Mouse (Mus musculus) heart, embryonic 11.5 days (tissue): ENCODE results near the gene Cyp11a1. TPM values are rescaled to one million over a fixed set of nuclear protein-coding genes. Genes with fewer than 3 reads are reported as not detected.

Experiments used
- ATAC-seq: fragments of 200-750 bp; cut with Nextera tagmentation; replicated peaks from 2 replicates; pipeline ENCODE4 v1.8.0; 2017; ENCODE audit warnings: moderate library complexity; ENCODE audit not compliant: insufficient number of reproducible peaks, low FRiP score, low TSS enrichment
- H3K27ac ChIP-seq: fragments of 300-500 bp; sonication (generic); 2 replicates; pipeline ENCODE4 v1.5.1; 2014; ENCODE audit warnings: mild to moderate bottlenecking, low read depth, low read length
- H3K27me3 ChIP-seq: fragments of 300-500 bp; sonication (generic); 2 replicates; pipeline ENCODE4 v1.6.1; 2014; ENCODE audit warnings: mild to moderate bottlenecking, low read length, mixed read lengths; ENCODE audit not compliant: control insufficient read depth, insufficient read depth
- H3K36me3 ChIP-seq: fragments of 300-500 bp; sonication (generic); 2 replicates; pipeline ENCODE4 v1.6.1; 2014; ENCODE audit warnings: mild to moderate bottlenecking, low read length, moderate library complexity, mixed read lengths; ENCODE audit not compliant: control insufficient read depth, insufficient read depth
- H3K4me1 ChIP-seq: fragments of 300-500 bp; sonication (generic); 2 replicates; pipeline ENCODE4 v1.6.1; 2014; ENCODE audit warnings: low read length; ENCODE audit not compliant: control insufficient read depth, insufficient read depth
- H3K4me2 ChIP-seq: fragments of 300-500 bp; sonication (generic); 2 replicates; pipeline ENCODE4 v1.6.1; 2014; ENCODE audit warnings: mild to moderate bottlenecking, moderate library complexity
- H3K4me3 ChIP-seq: fragments of 300-500 bp; sonication (generic); 2 replicates; pipeline ENCODE4 v1.5.1; 2014; ENCODE audit warnings: low read depth, low read length
- H3K9ac ChIP-seq: fragments of 300-500 bp; sonication (generic); 2 replicates; pipeline ENCODE4 v1.6.1; 2014; ENCODE audit warnings: mild to moderate bottlenecking, low read depth, low read length, moderate library complexity
- H3K9me3 ChIP-seq: fragments of 300-500 bp; sonication (generic); replicated peaks from 2 replicates; pipeline ENCODE4 v1.6.1; 2016; ENCODE audit warnings: low read length; ENCODE audit not compliant: control insufficient read depth
- WGBS: fragments of 180-500 bp; shearing (Covaris S2); extraction: QIAGEN DNeasy Blood & Tissue Kit; methylation state at CpG from one replicate; pipeline ENCODE4 v1.1.7; 2014; ENCODE audit not compliant: insufficient replicate concordance; 5-methylcytosine and 5-hydroxymethylcytosine counted together
- polyA plus RNA-seq: library from polyadenylated mRNA; unstranded; fragments of >200 nt; fragmentation: Nextera tagmentation; extraction: Ambion mirVana; gene quantifications from 2 replicates; pipeline ENCODE4 v1.2.1, GENCODE M21; 2014

Gene Cyp11a1
- polyA plus RNA-seq, 1 experiment from 2014 or later: not detected

- H3K9ac ChIP-seq: peak overlapping the region; percentile 56; the same call in 1 of the 2 replicates
- H3K36me3 ChIP-seq: no peaks in the 10 kb centered on the region
- H3K27me3 ChIP-seq: no peaks in the 10 kb centered on the region
- peaks cover 17% of the 10 kb centered on the region; the same call in 1 of the 2 replicates for H3K4me1 ChIP-seq
- WGBS: 2% methylated on average over 6 of the region's 6 CpGs
- no peak overlapping the region; the same call in 1 of the 2 replicates for H3K4me3 ChIP-seq
- peak overlapping the region; percentile 50 for H3K27ac ChIP-seq
- H3K9me3 ChIP-seq: no peaks in the 10 kb centered on the region
- ATAC-seq: peak; percentile 69
- peak overlapping the region; percentile 50 for H3K4me2 ChIP-seq
Measured at GRCm38 (mm10) chr9:58009015-58009362, 2.8 kb downstream of the Cyp11a1 start.

GRCm38 (mm10) chr9:58009588-58009987 lies 3.4 kb downstream of the Cyp11a1 start:
- no peak overlapping the region for H3K4me3 ChIP-seq
- H3K27ac ChIP-seq: no peak overlapping the region
- peaks cover 18% of the 10 kb centered on the region; the same call in 1 of the 2 replicates for H3K4me1 ChIP-seq
- WGBS: 55% methylated on average over 3 of the region's 3 CpGs
- H3K4me2 ChIP-seq: no peak overlapping the region; the same call in 1 of the 2 replicates
- ATAC-seq: no peak
- no peak overlapping the region for H3K9ac ChIP-seq
- no peaks in the 10 kb centered on the region for H3K36me3 ChIP-seq
- no peaks in the 10 kb centered on the region for H3K9me3 ChIP-seq
- H3K27me3 ChIP-seq: no peaks in the 10 kb centered on the region

GRCm38 (mm10) chr9:58011027-58011426 lies 4.8 kb downstream of the Cyp11a1 start:
- Histone ChIP-seq H3K4me3 (no peak overlapping the region), H3K36me3 (no peaks in the 10 kb centered on the region), H3K27ac (no peak overlapping the region), H3K4me1 (peaks cover 22% of the 10 kb centered on the region; the same call in 1 of the 2 replicates), H3K9ac (no peak overlapping the region), H3K9me3 (no peaks in the 10 kb centered on the region), H3K27me3 (no peaks in the 10 kb centered on the region), H3K4me2 (no peak overlapping the region)
- no peak for ATAC-seq
- 29% methylated on average over 7 of the region's 7 CpGs for WGBS

- no peak overlapping the region for H3K9ac ChIP-seq
- no peaks in the 10 kb centered on the region for H3K36me3 ChIP-seq
- no peaks in the 10 kb centered on the region for H3K9me3 ChIP-seq
- no peak overlapping the region for H3K4me2 ChIP-seq
- no peak overlapping the region for H3K27ac ChIP-seq
- WGBS: 61% methylated on average over 8 of the region's 8 CpGs
- ATAC-seq: no peak
- peaks cover 22% of the 10 kb centered on the region; the same call in 1 of the 2 replicates for H3K4me1 ChIP-seq
- H3K4me3 ChIP-seq: no peak overlapping the region
- H3K27me3 ChIP-seq: no peaks in the 10 kb centered on the region
Measured at GRCm38 (mm10) chr9:58011552-58011951, 5.3 kb downstream of the Cyp11a1 start.

GRCm38 (mm10) chr9:58012486-58012885 lies 6.3 kb downstream of the Cyp11a1 start:
- ATAC-seq: no peak
- Histone ChIP-seq H3K36me3 (no peaks in the 10 kb centered on the region), H3K27ac (no peak overlapping the region), H3K9me3 (no peaks in the 10 kb centered on the region), H3K9ac (no peak overlapping the region), H3K4me1 (peaks cover 22% of the 10 kb centered on the region; the same call in 1 of the 2 replicates), H3K4me3 (no peak overlapping the region), H3K4me2 (no peak overlapping the region), H3K27me3 (no peaks in the 10 kb centered on the region)
- WGBS: 55% methylated on average over 2 of the region's 2 CpGs

GRCm38 (mm10) chr9:58012935-58013334 lies 6.7 kb downstream of the Cyp11a1 start:
- 42% methylated on average over 2 of the region's 2 CpGs for WGBS
- no peak for ATAC-seq
- no peak overlapping the region for H3K9ac ChIP-seq

GRCm38 (mm10) chr9:58014393-58015160 lies 8.4 kb downstream of the Cyp11a1 start:
- H3K36me3 ChIP-seq: no peaks in the 10 kb centered on the region
- H3K4me3 ChIP-seq: no peak overlapping the region
- no peaks in the 10 kb centered on the region for H3K9me3 ChIP-seq
- peaks cover 12% of the 10 kb centered on the region; the same call in 1 of the 2 replicates for H3K4me1 ChIP-seq
- H3K27me3 ChIP-seq: no peaks in the 10 kb centered on the region
- no peak overlapping the region for H3K9ac ChIP-seq
- no peak overlapping the region for H3K27ac ChIP-seq
- 54% methylated on average over 8 of the region's 8 CpGs for WGBS
- H3K4me2 ChIP-seq: no peak overlapping the region
- no peak for ATAC-seq

More at GRCm38 (mm10) chr9:58012935-58013334, 6.7 kb downstream of the Cyp11a1 start:
- Histone ChIP-seq H3K4me2 (no peak overlapping the region), H3K9me3 (no peaks in the 10 kb centered on the region), H3K4me3 (no peak overlapping the region), H3K4me1 (peaks cover 22% of the 10 kb centered on the region; the same call in 1 of the 2 replicates), H3K27me3 (no peaks in the 10 kb centered on the region), H3K27ac (no peak overlapping the region), H3K36me3 (no peaks in the 10 kb centered on the region)

GRCm38 (mm10) chr9:58015856-58016255 lies 9.6 kb downstream of the Cyp11a1 start:
- Histone ChIP-seq H3K4me3 (no peak overlapping the region), H3K4me2 (no peak overlapping the region), H3K36me3 (no peaks in the 10 kb centered on the region), H3K4me1 (peaks cover 10% of the 10 kb centered on the region; the same call in 1 of the 2 replicates), H3K9me3 (no peaks in the 10 kb centered on the region), H3K27me3 (no peaks in the 10 kb centered on the region), H3K27ac (no peak overlapping the region), H3K9ac (no peak overlapping the region)
- ATAC-seq: no peak
- 81% methylated on average over 6 of the region's 6 CpGs for WGBS

GRCm38 (mm10) chr9:58016962-58017361 lies 10.8 kb downstream of the Cyp11a1 start:
- Histone ChIP-seq H3K36me3 (no peaks in the 10 kb centered on the region), H3K4me3 (no peak overlapping the region), H3K4me2 (no peak overlapping the region), H3K9ac (no peak overlapping the region), H3K9me3 (no peaks in the 10 kb centered on the region), H3K4me1 (peaks cover 5% of the 10 kb centered on the region; the same call in 1 of the 2 replicates), H3K27ac (no peak overlapping the region), H3K27me3 (no peaks in the 10 kb centered on the region)
- no peak for ATAC-seq
- 50% methylated on average over 3 of the region's 3 CpGs for WGBS
